Mouse (Mus musculus): ENCODE measurements around the gene Armh2. TPM values are rescaled to one million over a fixed set of nuclear protein-coding genes. Genes with fewer than 3 reads are reported as not detected.
"Not testable (repeated sequence)": the region's sequence is repeated elsewhere in the genome, so short reads cannot be mapped to it uniquely, and the experiment has no call there.

Armh2 gene
- polyA plus RNA-seq, 1 experiment = not detected

- Histone ChIP-seq H3K4me3 (ENCODE audit: insufficient read depth, low read depth, low read length) (peak overlapping the region; percentile 78; the same call in 1 of the 2 replicates), H3K4me1 (ENCODE audit: control insufficient read depth, insufficient read depth, low read length) (no peaks in the 10 kb centered on the region), H3K27ac (ENCODE audit: insufficient read depth, low read depth, low read length) (no peak overlapping the region)
- WGBS = 38% methylated on average over 4 of the region's 4 CpGs
- TF ChIP-seq POLR2A (IDR thresholded peaks at IDR 0.05; ENCODE audit: insufficient read depth, low read depth, low read length) (no peak), CTCF (IDR thresholded peaks at IDR 0.05; ENCODE audit: insufficient read depth, low read depth, low read length) (no peak)
These were observed 21.2 kb downstream of the Armh2 start for GRCm38 (mm10) chr13:24762254-24762653.

- not testable (repeated sequence) for H3K4me1 ChIP-seq (ENCODE audit: control insufficient read depth, insufficient read depth, low read length); H3K4me3 ChIP-seq (ENCODE audit: insufficient read depth, low read depth, low read length); H3K27ac ChIP-seq (ENCODE audit: insufficient read depth, low read depth, low read length)
- whole genome bisulfite sequencing = 77% methylated on average over 4 of the region's 4 CpGs
These were observed 26.8 kb downstream of the Armh2 start for GRCm38 (mm10) chr13:24767809-24768208.

GRCm38 (mm10) chr13:24771482-24771881 lies 30.4 kb downstream of the Armh2 start:
- not testable (repeated sequence) for H3K4me3 ChIP-seq (ENCODE audit: insufficient read depth, low read depth, low read length); H3K27ac ChIP-seq (ENCODE audit: insufficient read depth, low read depth, low read length); H3K4me1 ChIP-seq (ENCODE audit: control insufficient read depth, insufficient read depth, low read length)
- 96% methylated on average over 10 of the region's 10 CpGs for WGBS

- Histone ChIP-seq H3K4me1 (ENCODE audit: control insufficient read depth, insufficient read depth, low read length) (no peaks in the 10 kb centered on the region), H3K4me3 (ENCODE audit: insufficient read depth, low read depth, low read length) (no peak overlapping the region), H3K27ac (ENCODE audit: insufficient read depth, low read depth, low read length) (no peak overlapping the region)
- WGBS = 45% methylated on average over 7 of the region's 7 CpGs
- no peak for TF ChIP-seq POLR2A (IDR thresholded peaks at IDR 0.05; ENCODE audit: insufficient read depth, low read depth, low read length)
- TF ChIP-seq CTCF (IDR thresholded peaks at IDR 0.05; ENCODE audit: insufficient read depth, low read depth, low read length) = peak; percentile 29; the same call in 1 of the 2 replicates
These were observed 35.3 kb downstream of the Armh2 start for GRCm38 (mm10) chr13:24776146-24776844.

GRCm38 (mm10) chr13:24778026-24778425 lies 37.0 kb downstream of the Armh2 start:
- no peak for TF ChIP-seq CTCF (IDR thresholded peaks at IDR 0.05; ENCODE audit: insufficient read depth, low read depth, low read length)
- TF ChIP-seq POLR2A (IDR thresholded peaks at IDR 0.05; ENCODE audit: insufficient read depth, low read depth, low read length) = no peak
- 80% methylated on average over 2 of the region's 2 CpGs for WGBS
- H3K27ac ChIP-seq (ENCODE audit: insufficient read depth, low read depth, low read length) = no peak overlapping the region

GRCm38 (mm10) chr13:24778706-24779380 lies 37.8 kb downstream of the Armh2 start:
- WGBS = 90% methylated on average over 8 of the region's 8 CpGs
- TF ChIP-seq POLR2A (IDR thresholded peaks at IDR 0.05; ENCODE audit: insufficient read depth, low read depth, low read length) (no peak), CTCF (IDR thresholded peaks at IDR 0.05; ENCODE audit: insufficient read depth, low read depth, low read length) (no peak)
- Histone ChIP-seq H3K4me1 (ENCODE audit: control insufficient read depth, insufficient read depth, low read length) (no peaks in the 10 kb centered on the region; the same call in 1 of the 2 replicates), H3K4me3 (ENCODE audit: insufficient read depth, low read depth, low read length) (no peak overlapping the region), H3K27ac (ENCODE audit: insufficient read depth, low read depth, low read length) (no peak overlapping the region)

More at GRCm38 (mm10) chr13:24778026-24778425, 37.0 kb downstream of the Armh2 start:
- no peaks in the 10 kb centered on the region; the same call in 1 of the 2 replicates for H3K4me1 ChIP-seq (ENCODE audit: control insufficient read depth, insufficient read depth, low read length)
- no peak overlapping the region for H3K4me3 ChIP-seq (ENCODE audit: insufficient read depth, low read depth, low read length)

GRCm38 (mm10) chr13:24781916-24782315 lies 40.9 kb downstream of the Armh2 start:
- Histone ChIP-seq H3K4me3 (ENCODE audit: insufficient read depth, low read depth, low read length) (no peak overlapping the region), H3K4me1 (ENCODE audit: control insufficient read depth, insufficient read depth, low read length) (no peaks in the 10 kb centered on the region; the same call in 1 of the 2 replicates), H3K27ac (ENCODE audit: insufficient read depth, low read depth, low read length) (no peak overlapping the region)
- TF ChIP-seq CTCF (IDR thresholded peaks at IDR 0.05; ENCODE audit: insufficient read depth, low read depth, low read length) (no peak), POLR2A (IDR thresholded peaks at IDR 0.05; ENCODE audit: insufficient read depth, low read depth, low read length) (no peak)
- WGBS = 42% methylated on average over 5 of the region's 5 CpGs

GRCm38 (mm10) chr13:24786014-24786490 lies 45.0 kb downstream of the Armh2 start:
- WGBS = 39% methylated on average over 11 of the region's 11 CpGs
- no peak overlapping the region for H3K4me3 ChIP-seq (ENCODE audit: insufficient read depth, low read depth, low read length)
- no peaks in the 10 kb centered on the region; the same call in 1 of the 2 replicates for H3K4me1 ChIP-seq (ENCODE audit: control insufficient read depth, insufficient read depth, low read length)
- TF ChIP-seq POLR2A (IDR thresholded peaks at IDR 0.05; ENCODE audit: insufficient read depth, low read depth, low read length) (no peak), CTCF (IDR thresholded peaks at IDR 0.05; ENCODE audit: insufficient read depth, low read depth, low read length) (no peak)
- H3K27ac ChIP-seq (ENCODE audit: insufficient read depth, low read depth, low read length) = no peak overlapping the region; the same call in 1 of the 2 replicates

GRCm38 (mm10) chr13:24787477-24787876 lies 46.4 kb downstream of the Armh2 start:
- Histone ChIP-seq H3K27ac (ENCODE audit: insufficient read depth, low read depth, low read length) (no peak overlapping the region), H3K4me3 (ENCODE audit: insufficient read depth, low read depth, low read length) (no peak overlapping the region), H3K4me1 (ENCODE audit: control insufficient read depth, insufficient read depth, low read length) (no peaks in the 10 kb centered on the region)
- 85% methylated on average over 5 of the region's 5 CpGs for WGBS
- TF ChIP-seq POLR2A (IDR thresholded peaks at IDR 0.05; ENCODE audit: insufficient read depth, low read depth, low read length) (no peak), CTCF (IDR thresholded peaks at IDR 0.05; ENCODE audit: insufficient read depth, low read depth, low read length) (no peak)
